In genomic region chr10:94944691-94945205, GRCm38 (mm10) we compare ENCODE assay signal across 8 mouse cellular contexts. TPM values are rescaled to one million over a fixed set of nuclear protein-coding genes. Genes with fewer than 3 reads are reported as not detected.
A peak's percentile ranks its signal among the peaks of the same experiment; 100 is the strongest.
DNase-seq lines count a peak whose midpoint lies in the region; ATAC-seq and TF ChIP-seq lines count a peak whose summit lies in the region.

Gene Plxnc1, minus strand, starts transcription at chr10:94944835.

- intact Hi-C loops in left cerebral cortex, postnatal 36 days (cut with DNase I), result loop anchor here (5.0 kb wide), 3 partner anchors 117 to 322 kb away; partner anchors contain the start of gene Cep83

- TF ChIP-seq RAD21 in MEL (IDR thresholded peaks at IDR 0.05; ENCODE audit: low read depth, low read length), result no peak

- peak; percentile 75 for ATAC-seq in forebrain, postnatal 0 days
- ATAC-seq in hindbrain, embryonic 15.5 days (ENCODE audit: low FRiP score, low read depth), result peak; percentile 78
- peak; percentile 45 for ATAC-seq in megakaryocyte progenitor cell, adult 5-6 weeks (replicated peaks; ENCODE audit: poor library complexity)
- no peak for ATAC-seq in erythroid progenitor cell, adult 5-6 weeks (replicated peaks; ENCODE audit: low FRiP score, poor library complexity, severe bottlenecking)

- peaks cover 5 to 40% of the 10 kb centered on the region in 2 experiments for H3K4me1 ChIP-seq in MEL (ENCODE audit: control insufficient read depth in 1 of 2, insufficient read depth in 2 of 2, low read length in 2 of 2)
- peaks cover 11% of the 10 kb centered on the region; the same call in 1 of the 2 replicates for H3K4me1 ChIP-seq in forebrain, postnatal 0 days (ENCODE audit: insufficient read depth)
- peaks cover 42% of the 10 kb centered on the region for H3K4me1 ChIP-seq in hindbrain, embryonic 15.5 days (replicated peaks)

- H3K79me2 ChIP-seq in MEL (ENCODE audit: control insufficient read depth, insufficient read depth, low read length, poor library complexity), result peaks cover 42% of the 10 kb centered on the region

- peak within 1 kb of the TSS; percentile 84 for H3K9ac ChIP-seq in MEL (ENCODE audit: control insufficient read depth, low read depth, low read length, poor library complexity, severe bottlenecking)
- peak within 1 kb of the TSS; percentile 92 for H3K9ac ChIP-seq in forebrain, postnatal 0 days
- H3K9ac ChIP-seq in hindbrain, embryonic 15.5 days, result peak within 1 kb of the TSS; percentile 90

- peak within 1 kb of the TSS; percentile 48 for H3K27ac ChIP-seq in MEL (ENCODE audit: control insufficient read depth, low read depth, low read length)
- H3K27ac ChIP-seq in forebrain, postnatal 0 days (ENCODE audit: low read depth, low read length), result peak within 1 kb of the TSS; percentile 91
- H3K27ac ChIP-seq in hindbrain, embryonic 15.5 days (replicated peaks), result peak within 1 kb of the TSS; percentile 92

- 4% methylated on average over 42 of the region's 57 CpGs for WGBS in forebrain, postnatal 0 days
- 0% methylated on average over 44 of the region's 57 CpGs for WGBS in hindbrain, embryonic 15.5 days

- H3K27me3 ChIP-seq in MEL (ENCODE audit: control insufficient read depth in 1 of 2, insufficient read depth in 2 of 2, low read length in 2 of 2), result no peaks in the 10 kb centered on the region
- no peaks in the 10 kb centered on the region; the same call in 1 of the 2 replicates for H3K27me3 ChIP-seq in forebrain, postnatal 0 days (ENCODE audit: insufficient read depth, low read length)
- no peaks in the 10 kb centered on the region for H3K27me3 ChIP-seq in hindbrain, embryonic 15.5 days

- H3K4me2 ChIP-seq in forebrain, postnatal 0 days (ENCODE audit: low read depth), result peak within 1 kb of the TSS; percentile 83
- peak within 1 kb of the TSS; percentile 73 for H3K4me2 ChIP-seq in hindbrain, embryonic 15.5 days

- no peak for TF ChIP-seq CTCF in MEL (IDR thresholded peaks at IDR 0.05 in 2 of 3, conservative IDR thresholded peaks at IDR 0.05 in 1 of 3; ENCODE audit: control insufficient read depth in 1 of 3, insufficient read depth in 1 of 3, low read depth in 2 of 3, low read length in 3 of 3, poor library complexity in 1 of 3, severe bottlenecking in 1 of 3)
- TF ChIP-seq CTCF in brain, embryonic 14.5 days (IDR thresholded peaks at IDR 0.05; ENCODE audit: borderline replicate concordance, extremely low read depth, insufficient read depth, insufficient read length), result no peak
- no peak for TF ChIP-seq CTCF in forebrain, postnatal 0 days (IDR thresholded peaks at IDR 0.05; ENCODE audit: low read depth)

- peak within 1 kb of the TSS; percentile 81 to 85 for H3K4me3 ChIP-seq in MEL (ENCODE audit: control insufficient read depth in 1 of 2, insufficient read depth in 1 of 2, low read depth in 2 of 2, low read length in 2 of 2)
- H3K4me3 ChIP-seq in forebrain, postnatal 0 days (ENCODE audit: low read depth, low read length), result peak within 1 kb of the TSS; percentile 93
- peak within 1 kb of the TSS; percentile 80 for H3K4me3 ChIP-seq in hindbrain, embryonic 15.5 days

- H3K9me3 ChIP-seq in MEL (replicated peaks; ENCODE audit: insufficient read depth, low read length), result no peaks in the 10 kb centered on the region
- H3K9me3 ChIP-seq in forebrain, postnatal 0 days (ENCODE audit: low read length), result no peaks in the 10 kb centered on the region
- no peaks in the 10 kb centered on the region for H3K9me3 ChIP-seq in hindbrain, embryonic 15.5 days

- TF ChIP-seq POLR2A in MEL (IDR thresholded peaks at IDR 0.05; ENCODE audit: control insufficient read depth in 1 of 2, insufficient read depth in 1 of 2, low read depth in 1 of 2, low read length in 2 of 2, poor library complexity in 1 of 2), result peak in 1 of 2 experiments; percentile 75; a peak in 2 of 4 replicates
- no peak; the same call in 1 of the 2 replicates for TF ChIP-seq POLR2A in brain, embryonic 14.5 days (IDR thresholded peaks at IDR 0.05; ENCODE audit: borderline replicate concordance, extremely low read depth, insufficient read depth, insufficient read length, poor library complexity, severe bottlenecking)

- TF ChIP-seq EP300 in MEL (IDR thresholded peaks at IDR 0.05; ENCODE audit: low read depth in 1 of 2, low read length in 2 of 2), result no peak

- H3K36me3 ChIP-seq in MEL (ENCODE audit: control insufficient read depth in 1 of 2, insufficient read depth in 2 of 2, low read length in 2 of 2), result peaks cover 0 to 31% of the 10 kb centered on the region in 2 experiments; a peak in 2 of 4 replicates
- H3K36me3 ChIP-seq in forebrain, postnatal 0 days (ENCODE audit: insufficient read depth), result no peaks in the 10 kb centered on the region
- H3K36me3 ChIP-seq in hindbrain, embryonic 15.5 days, result no peaks in the 10 kb centered on the region

- DNase-seq in MEL (ENCODE audit: low read depth, low spot score), result peak; percentile 90
- DNase-seq in brain, embryonic 14.5 days (ENCODE audit: low read depth), result peak; percentile 94
- DNase-seq in forebrain, postnatal 0 days, result peak; percentile 80
- peak; percentile 74 to 81 for DNase-seq in left cerebral cortex, postnatal 36 days (ENCODE audit: low spot score in 2 of 2)
- DNase-seq in right cerebral cortex, postnatal 14 days, result peak; percentile 76

TF ChIP-seq in MEL, 35 proteins besides CTCF, POLR2A, EP300 and RAD21 (continues in another document):
- TF ChIP-seq NRF1 (IDR thresholded peaks at IDR 0.05; ENCODE audit: insufficient read depth, low read depth, low read length, poor library complexity, severe bottlenecking) (no peak), JUND (IDR thresholded peaks at IDR 0.05; ENCODE audit: low read depth, low read length) (no peak), GABPA (IDR thresholded peaks at IDR 0.05; ENCODE audit: low read depth, low read length) (0 out of 2 replicates have a peak, but pooled peaks have one; percentile 29), ZC3H11A (IDR thresholded peaks at IDR 0.05; ENCODE audit: low read depth, low read length) (no peak), ELF1 (IDR thresholded peaks at IDR 0.05; ENCODE audit: low read depth, low read length) (peak; percentile 67), GATA1 (IDR thresholded peaks at IDR 0.05; ENCODE audit: low read depth, low read length) (no peak), KAT2A (conservative IDR thresholded peaks at IDR 0.05; ENCODE audit: low read depth, low read length) (no peak), TCF12 (IDR thresholded peaks at IDR 0.05; ENCODE audit: low read depth, low read length) (peak; percentile 53; the same call in 1 of the 2 replicates), MXI1 (IDR thresholded peaks at IDR 0.05; ENCODE audit: low read depth, low read length) (peak; percentile 57; the same call in 1 of the 2 replicates), MAX (IDR thresholded peaks at IDR 0.05; ENCODE audit: low read length) (0 out of 2 replicates have a peak, but pooled peaks have one; percentile 32), ETS1 (IDR thresholded peaks at IDR 0.05; ENCODE audit: low read depth, low read length) (peak; percentile 58), E2F4 (IDR thresholded peaks at IDR 0.05; ENCODE audit: borderline replicate concordance, low read depth, low read length) (no peak), POLR2AphosphoS2 (IDR thresholded peaks at IDR 0.05; ENCODE audit: low read length) (peak; percentile 87), CHD2 (IDR thresholded peaks at IDR 0.05; ENCODE audit: low read length) (no peak), TBP (IDR thresholded peaks at IDR 0.05; ENCODE audit: low read depth, low read length) (peak; percentile 83), UBTF (IDR thresholded peaks at IDR 0.05; ENCODE audit: borderline replicate concordance, insufficient read depth, low read depth, low read length) (peak; percentile 87), NELFE (IDR thresholded peaks at IDR 0.05; ENCODE audit: low read depth, low read length) (peak; percentile 75), SMC3 (IDR thresholded peaks at IDR 0.05; ENCODE audit: low read depth, low read length) (no peak), MAZ (IDR thresholded peaks at IDR 0.05; ENCODE audit: low read depth, low read length) (peak; percentile 89), ZNF384 (IDR thresholded peaks at IDR 0.05; ENCODE audit: low read depth, low read length) (no peak), SIN3A (IDR thresholded peaks at IDR 0.05; ENCODE audit: low read length) (peak; percentile 77), MYB (IDR thresholded peaks at IDR 0.05; ENCODE audit: low read depth, low read length) (no peak), MEF2A (IDR thresholded peaks at IDR 0.05; ENCODE audit: extremely low read depth, insufficient replicate concordance, low read depth, low read length, poor library complexity, severe bottlenecking) (no peak), TAL1 (IDR thresholded peaks at IDR 0.05; ENCODE audit: low read length) (no peak), RCOR1 (IDR thresholded peaks at IDR 0.05; ENCODE audit: low read depth, low read length) (no peak; the same call in 1 of the 2 replicates), BHLHE40 (IDR thresholded peaks at IDR 0.05; ENCODE audit: borderline replicate concordance, low read depth, low read length) (no peak), USF1 (IDR thresholded peaks at IDR 0.05; ENCODE audit: low read depth, low read length) (0 out of 2 replicates have a peak, but pooled peaks have one; percentile 22), ZKSCAN1 (IDR thresholded peaks at IDR 0.05; ENCODE audit: low read depth, low read length) (no peak), MYC (IDR thresholded peaks at IDR 0.05; ENCODE audit: low read depth, low read length) (no peak), ZMIZ1 (IDR thresholded peaks at IDR 0.05; ENCODE audit: low read depth, low read length) (0 out of 2 replicates have a peak, but pooled peaks have one; percentile 37), MAFK (IDR thresholded peaks at IDR 0.05; ENCODE audit: borderline replicate concordance, low read depth, low read length) (no peak), POLR2AphosphoS5 (IDR thresholded peaks at IDR 0.05; ENCODE audit: borderline replicate concordance, low read depth, low read length) (no peak)

RNA-seq across cellular contexts. Expression of gene Plxnc1, which starts in this region (rescaled TPM):
- 16.4 and 30.1 TPM in 2 replicates for total RNA-seq in MEL (2012; rRNA removed)
- polyA plus RNA-seq in MEL (2012; ENCODE audit: insufficient read depth in 1 of 2, insufficient read length in 2 of 2, low read depth in 1 of 2, low replicate concordance in 2 of 2, missing spikeins in 1 of 2), result 10 to 100 TPM in 1 of 2 experiments, not detected in 1; 15.1 TPM
- polyA plus RNA-seq in brain, embryonic 14.5 days (2012; rRNA removed), result 22.5 and 31.1 TPM in 2 replicates
- 47.9 and 70.2 TPM in 2 replicates for total RNA-seq in forebrain, postnatal 0 days (2014; rRNA removed)
- polyA plus RNA-seq in forebrain, postnatal 0 days (2015; fragmentation: Nextera tagmentation; extraction: Ambion mirVana), result 5.8 and 11.5 TPM in 2 replicates
- 12.5 and 13.1 TPM in 2 replicates for polyA plus RNA-seq in hindbrain, embryonic 15.5 days (2015; fragmentation: Nextera tagmentation; extraction: Ambion mirVana)
- 10 to 100 TPM; 37.2 to 47.8 TPM for total RNA-seq in left cerebral cortex, postnatal 36 days (2021)
- 15.6 and 28.8 TPM in 2 replicates for total RNA-seq in megakaryocyte progenitor cell, adult 5-6 weeks (2015)
- total RNA-seq in megakaryocyte progenitor cell, adult 5-6 weeks (2017), result 10.6 and 16.6 TPM in 2 replicates
- total RNA-seq in erythroid progenitor cell, adult 5-6 weeks (2015; ENCODE audit: low replicate concordance), result 18.4 and 29.9 TPM in 2 replicates
- 8.7 and 9.5 TPM in 2 replicates for total RNA-seq in erythroid progenitor cell, adult 5-6 weeks (2017; ENCODE audit: low replicate concordance)
